Mouse (Mus musculus): Measurements from ENCODE around the gene Rap2a. TPM values are rescaled to one million over a fixed set of nuclear protein-coding genes. Genes with fewer than 3 reads are reported as not detected.

Gene Rap2a
- polyA plus RNA-seq, 1 experiment, result 69.1 TPM

DNA sequence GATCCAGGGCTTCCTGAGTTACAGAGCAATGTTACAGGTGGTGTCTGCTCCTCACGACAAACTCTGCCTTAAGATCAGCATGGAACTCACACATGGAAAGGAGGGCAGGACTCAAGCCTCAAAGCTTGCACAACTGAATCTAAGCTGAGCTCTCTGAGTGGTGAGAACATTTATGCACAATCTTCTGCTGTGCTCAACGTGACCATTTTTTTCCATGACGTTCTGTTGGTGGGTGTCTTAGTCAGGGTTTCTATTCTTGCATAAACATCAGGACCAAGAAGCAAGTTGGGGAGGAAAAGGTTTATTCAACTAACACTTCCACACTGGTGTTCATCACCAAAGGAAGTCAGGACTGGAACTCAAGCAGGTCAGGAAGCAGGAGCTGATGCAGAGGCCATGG, 57.7 kb downstream of the Rap2a start:
- peak in 1 of 2 experiments; percentile 39 for DNase-seq (ENCODE audit: extremely low spot score in 1 of 2, low spot score in 1 of 2)

DNA sequence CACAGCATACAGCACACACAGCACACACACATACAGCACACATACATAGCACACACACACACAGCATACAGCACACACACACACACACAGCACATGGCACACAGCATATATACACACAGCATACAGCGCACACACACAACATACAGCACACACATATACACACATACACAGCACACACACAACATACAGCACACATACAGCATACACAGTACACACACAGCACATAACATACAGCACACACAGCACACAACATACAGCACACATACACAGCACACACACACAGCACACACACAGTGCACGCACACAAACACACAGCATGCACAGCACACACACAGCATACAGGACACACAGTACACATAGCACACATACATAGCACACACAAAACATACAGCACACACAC, 60.9 kb downstream of the Rap2a start:
- DNase-seq (ENCODE audit: extremely low spot score in 1 of 2, low spot score in 1 of 2), result no peak

DNA sequence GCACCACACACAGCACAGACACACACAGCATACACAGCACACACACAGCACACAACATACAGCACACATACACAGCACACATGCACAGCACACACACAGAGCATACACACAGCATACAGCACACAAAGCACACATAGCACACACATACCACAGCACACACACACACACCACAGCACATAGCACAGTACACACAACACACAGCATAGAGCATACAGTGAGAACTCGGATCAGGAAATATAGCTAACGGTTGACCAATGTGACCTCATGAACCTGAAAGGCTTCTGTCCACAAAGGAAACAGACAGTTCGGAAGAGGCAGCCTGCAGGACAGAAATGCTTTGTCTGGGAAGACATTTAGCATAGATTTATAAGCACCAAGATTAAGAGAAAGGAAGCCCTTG, 61.4 kb downstream of the Rap2a start:
- DNase-seq (ENCODE audit: extremely low spot score in 1 of 2, low spot score in 1 of 2), result no peak

DNA sequence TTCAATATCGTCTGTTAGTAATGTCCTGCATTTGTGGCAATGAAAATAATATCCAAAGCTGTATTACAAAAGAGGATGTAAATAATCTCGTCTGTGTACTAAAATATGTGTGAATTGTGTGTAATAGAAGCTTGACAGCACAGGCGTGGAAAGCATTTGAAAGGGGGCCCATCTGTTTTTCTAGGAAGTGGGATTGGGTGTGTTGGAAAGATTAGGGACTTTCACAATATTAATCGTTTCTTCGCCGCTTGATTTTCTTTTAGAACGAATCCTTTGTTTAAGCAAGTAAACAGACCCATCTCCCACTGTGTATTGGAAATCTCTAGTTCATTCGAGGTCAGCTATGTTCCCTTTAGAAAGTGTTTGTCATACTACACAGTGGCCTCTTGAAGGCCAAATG, 64.2 kb downstream of the Rap2a start:
- DNase-seq (ENCODE audit: extremely low spot score in 1 of 2, low spot score in 1 of 2), result no peak

DNA sequence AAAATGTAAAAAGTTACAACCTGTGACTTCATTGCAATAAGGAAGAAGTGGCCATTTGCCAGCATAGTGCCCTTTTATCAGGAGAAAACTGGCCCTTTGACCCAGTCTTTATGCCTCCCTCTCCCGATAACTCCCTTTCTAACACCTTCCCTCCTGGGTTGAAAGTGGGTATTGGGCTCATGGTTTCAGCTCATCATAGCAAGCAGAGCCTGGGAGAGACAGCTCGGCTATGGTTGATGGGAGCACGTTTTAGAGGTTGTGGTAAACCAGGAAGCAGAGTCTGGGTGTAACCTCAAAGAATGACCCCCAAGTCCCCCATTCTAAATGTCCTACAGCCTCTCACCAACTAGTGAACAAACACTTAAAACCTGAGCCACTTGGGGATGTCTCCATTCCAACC, 64.7 kb downstream of the Rap2a start:
- no peak for DNase-seq (ENCODE audit: extremely low spot score in 1 of 2, low spot score in 1 of 2)

DNA sequence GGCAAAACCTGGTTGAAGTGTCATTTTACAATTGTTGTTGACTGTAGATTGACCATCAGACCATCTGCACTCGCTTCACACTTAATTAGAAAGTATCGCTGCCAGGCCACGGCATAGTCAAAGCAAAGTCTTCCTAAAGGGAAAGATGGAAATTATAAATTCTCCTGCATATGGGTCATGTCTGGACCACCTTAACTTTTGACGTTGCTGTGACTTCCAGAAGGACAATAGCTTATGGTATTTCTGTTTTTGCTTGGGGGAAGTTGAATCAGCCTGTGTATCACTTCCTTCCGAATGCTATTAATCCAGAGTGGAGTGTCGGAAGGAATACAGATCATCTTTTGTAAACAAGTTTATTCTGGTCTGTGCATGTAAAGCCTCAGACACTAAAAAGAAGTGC, 65.6 kb downstream of the Rap2a start:
- DNase-seq (ENCODE audit: extremely low spot score in 1 of 2, low spot score in 1 of 2), result no peak

DNA sequence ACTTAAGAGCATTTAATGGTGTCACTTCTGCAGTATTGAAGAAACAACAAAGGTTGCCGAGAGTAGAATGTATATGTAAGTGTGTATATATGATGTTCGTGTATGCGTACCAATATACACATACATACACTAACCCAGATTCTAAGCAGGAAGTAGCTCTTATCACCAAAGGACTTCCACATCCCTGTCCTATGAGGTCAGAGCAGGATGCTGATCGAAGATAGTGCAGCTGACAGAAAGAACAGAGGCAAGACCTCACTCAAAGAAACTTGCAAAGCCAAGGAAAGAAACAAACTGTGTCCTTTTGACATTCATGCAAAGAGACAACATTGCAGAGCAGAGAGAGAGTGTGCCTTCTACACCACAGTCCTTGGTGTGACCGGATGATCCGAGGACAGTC, 66.3 kb downstream of the Rap2a start:
- DNase-seq (ENCODE audit: extremely low spot score in 1 of 2, low spot score in 1 of 2), result no peak

DNA sequence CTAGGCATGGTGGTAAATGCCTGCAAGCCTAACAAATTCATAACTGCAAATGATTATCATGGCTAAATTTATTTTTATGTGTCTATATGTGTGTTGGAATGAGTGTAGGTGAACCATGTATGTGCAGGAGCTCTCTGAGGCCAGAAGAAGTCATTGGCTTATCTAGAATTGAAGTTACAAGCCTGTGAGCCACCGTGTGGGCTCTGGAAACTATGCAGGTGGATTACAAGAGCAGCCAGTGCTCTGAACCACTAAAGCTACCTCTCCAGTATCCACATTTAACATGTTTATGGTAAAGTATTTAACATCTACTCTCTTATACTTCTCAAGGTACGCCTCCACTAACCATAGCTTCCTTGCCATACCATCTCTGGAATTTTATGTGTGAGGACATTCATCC, 66.7 kb downstream of the Rap2a start:
- no peak for DNase-seq (ENCODE audit: extremely low spot score in 1 of 2, low spot score in 1 of 2)

Other genes starting within 250 kb of the Rap2a start
- 108 and 118 TPM in 2 replicates for gene Mbnl2, start 202.8 kb upstream of the Rap2a start, polyA plus RNA-seq (2012; rRNA removed)

Data from frontal cortex, adult 2 months (tissue).